In the genomic region with DNA sequence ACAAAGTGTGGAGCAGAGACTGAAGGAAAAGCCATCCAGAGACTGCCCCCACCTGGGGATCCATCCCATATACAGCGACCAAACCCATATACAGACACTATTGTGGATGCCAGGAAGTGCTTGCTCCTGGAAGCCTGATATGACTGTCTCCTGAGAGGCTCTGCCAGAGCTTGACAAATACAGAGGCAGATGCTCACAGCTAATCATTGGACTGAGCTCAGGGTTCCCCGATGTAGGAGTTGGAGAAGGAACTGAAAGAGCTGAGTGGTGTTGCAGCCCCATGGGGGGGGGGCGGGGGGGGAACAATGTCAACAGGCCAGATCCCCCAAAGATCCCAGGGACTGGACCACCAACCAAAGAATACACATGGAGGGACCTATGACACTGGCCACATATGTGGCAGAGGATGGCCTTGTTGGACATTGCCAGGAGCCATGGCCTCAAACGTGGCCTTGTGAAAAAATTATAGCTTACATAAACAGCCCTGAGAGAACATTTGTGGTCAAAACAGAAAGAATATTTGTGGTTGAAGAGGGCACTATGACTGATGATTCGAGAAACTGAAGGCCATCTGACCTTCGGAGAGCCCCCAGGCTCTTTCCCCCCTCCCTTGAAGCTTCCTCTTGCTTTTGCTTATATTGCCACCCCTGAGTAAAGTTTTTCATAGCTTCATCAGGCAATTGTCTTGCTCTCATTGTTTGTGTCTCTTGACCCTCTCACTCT, we compare ENCODE assay signal across 15 mouse cellular contexts. TPM values are rescaled to one million over a fixed set of nuclear protein-coding genes. Genes with fewer than 3 reads are reported as not detected.
"Had no signal": no experiment of that assay in that cellular context is flagged by ENCODE, and none has a peak within 500 bp of the region (broad histone marks: within the 10 kb centered on the region; RNA-seq: fewer than 3 reads in every experiment).

No protein-coding gene starts in this region.

RNA-seq across cellular contexts. Expression of gene Cyp4f18, which starts 4.2 kb away (rescaled TPM):
- total RNA-seq: layer of hippocampus, postnatal 25 days; left cerebral cortex, adult 2 months; left cerebral cortex, postnatal 14 days had no signal

RNA-seq across cellular contexts. Expression of gene Olfr372, which starts 27.4 kb away (rescaled TPM):
- total RNA-seq: layer of hippocampus, postnatal 25 days; left cerebral cortex, adult 2 months; left cerebral cortex, postnatal 14 days; monocyte, adult 5-6 weeks had no signal
- polyA plus RNA-seq: kidney, embryonic 16.5 days; limb, embryonic 11.5 days; limb, embryonic 15.5 days; liver, embryonic 13.5 days; lung, embryonic 16.5 days; midbrain, embryonic 11.5 days; midbrain, embryonic 15.5 days; neural tube, embryonic 12.5 days; stomach, embryonic 15.5 days; testis, adult 2 months; thymus, postnatal 0 days had no signal
